Mouse (Mus musculus) spleen, postnatal 14 days (tissue): ENCODE measurements at regions not wholly inside any gene's neighbourhood (a gene's known extent, or its start where the extent isn't known, plus 50 kb on each side); places are given as distances from the start of the nearest gene placed in this dataset.

ENCODE experiments used
- DNase-seq, 2 experiments: peaks; one replicate each; pipeline ENCODE4 v3.0.0; 2021 to 2022; ENCODE audit warnings: low spot score in 2 of 2

- DNase-seq: no peak
Measured at GRCm38 (mm10) chr1:128975586-128975985, 297.5 kb upstream of the Thsd7b start.

- DNase-seq: no peak
Measured at GRCm38 (mm10) chr1:128951436-128951835, 321.7 kb upstream of the Thsd7b start.

- no peak for DNase-seq
Measured at GRCm38 (mm10) chr1:128950512-128950911, 322.6 kb upstream of the Thsd7b start.

- no peak for DNase-seq
Measured at GRCm38 (mm10) chr1:128914811-128915210, 322.7 kb upstream of the Cxcr4 start.

GRCm38 (mm10) chr1:128912532-128912931 lies 320.4 kb upstream of the Cxcr4 start:
- DNase-seq: no peak

- no peak for DNase-seq
Measured at GRCm38 (mm10) chr1:128907566-128907965, 315.5 kb upstream of the Cxcr4 start.

- DNase-seq: no peak
Measured at GRCm38 (mm10) chr1:128898025-128898424, 305.9 kb upstream of the Cxcr4 start.

- no peak for DNase-seq
Measured at GRCm38 (mm10) chr1:128894546-128894945, 302.5 kb upstream of the Cxcr4 start.

GRCm38 (mm10) chr1:128878291-128878690 lies 286.2 kb upstream of the Cxcr4 start:
- DNase-seq: no peak

- DNase-seq: peak in 1 of 2 experiments; percentile 12
Measured at GRCm38 (mm10) chr1:128875289-128875688, 283.2 kb upstream of the Cxcr4 start.

GRCm38 (mm10) chr1:128874190-128874589 lies 282.1 kb upstream of the Cxcr4 start:
- no peak for DNase-seq

GRCm38 (mm10) chr1:128868761-128869160 lies 276.7 kb upstream of the Cxcr4 start:
- DNase-seq: no peak

GRCm38 (mm10) chr1:128860537-128860936 lies 268.4 kb upstream of the Cxcr4 start:
- no peak for DNase-seq

- DNase-seq: no peak
Measured at GRCm38 (mm10) chr1:128860094-128860493, 268.0 kb upstream of the Cxcr4 start.

- DNase-seq: no peak
Measured at GRCm38 (mm10) chr1:128858661-128859060, 266.6 kb upstream of the Cxcr4 start.

GRCm38 (mm10) chr1:128856933-128857332 lies 264.8 kb upstream of the Cxcr4 start:
- DNase-seq: no peak

GRCm38 (mm10) chr1:128854649-128855048 lies 262.6 kb upstream of the Cxcr4 start:
- no peak for DNase-seq

GRCm38 (mm10) chr1:128853286-128853685 lies 261.2 kb upstream of the Cxcr4 start:
- DNase-seq: no peak

GRCm38 (mm10) chr1:128837361-128837760 lies 245.3 kb upstream of the Cxcr4 start:
- DNase-seq: no peak

- no peak for DNase-seq
Measured at GRCm38 (mm10) chr1:128835510-128835909, 243.4 kb upstream of the Cxcr4 start.

GRCm38 (mm10) chr1:128833096-128833715 lies 241.1 kb upstream of the Cxcr4 start:
- no peak for DNase-seq

GRCm38 (mm10) chr1:128832201-128832883 lies 240.2 kb upstream of the Cxcr4 start:
- peak; percentile 65 to 79 for DNase-seq

- no peak for DNase-seq
Measured at GRCm38 (mm10) chr1:128830671-128831240, 238.7 kb upstream of the Cxcr4 start.
